Mouse (Mus musculus) urinary bladder, adult 2 months (tissue): ENCODE measurements around the gene Wfdc15a. TPM values are rescaled to one million over a fixed set of nuclear protein-coding genes. Genes with fewer than 3 reads are reported as not detected.

Experiments
- DNase-seq: peaks from one replicate; pipeline ENCODE4 v3.0.0; 2022; ENCODE audit warnings: low spot score
- polyA plus RNA-seq: library from polyadenylated mRNA; depleted of rRNA; stranded (reverse); fragments of >200 nt; gene quantifications from 2 replicates; pipeline ENCODE4 v1.2.3, GENCODE M21; 2012; rRNA removed

Gene Wfdc15a
- polyA plus RNA-seq, 1 experiment = not detected

DNA sequence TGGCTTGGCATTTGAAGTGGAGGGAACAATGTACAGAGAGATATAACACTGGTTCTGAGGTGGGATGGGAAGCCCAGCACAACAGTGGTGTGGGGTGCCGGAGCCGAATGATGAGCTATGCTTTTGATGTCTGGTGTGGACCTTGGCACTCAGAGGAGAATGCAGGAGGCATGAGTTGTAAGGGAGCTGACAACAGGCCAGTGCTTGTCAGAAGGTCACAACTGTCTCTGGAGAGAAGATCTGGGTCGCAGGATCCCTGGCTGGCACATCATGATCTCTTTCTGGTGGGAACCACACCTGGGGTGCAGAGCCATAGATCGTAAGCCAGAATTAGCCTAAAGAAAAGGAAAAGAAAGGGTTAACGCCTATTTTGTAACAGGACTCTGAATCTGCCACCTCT is 22.1 kb downstream of the Wfdc15a start:
- no peak for DNase-seq

DNA sequence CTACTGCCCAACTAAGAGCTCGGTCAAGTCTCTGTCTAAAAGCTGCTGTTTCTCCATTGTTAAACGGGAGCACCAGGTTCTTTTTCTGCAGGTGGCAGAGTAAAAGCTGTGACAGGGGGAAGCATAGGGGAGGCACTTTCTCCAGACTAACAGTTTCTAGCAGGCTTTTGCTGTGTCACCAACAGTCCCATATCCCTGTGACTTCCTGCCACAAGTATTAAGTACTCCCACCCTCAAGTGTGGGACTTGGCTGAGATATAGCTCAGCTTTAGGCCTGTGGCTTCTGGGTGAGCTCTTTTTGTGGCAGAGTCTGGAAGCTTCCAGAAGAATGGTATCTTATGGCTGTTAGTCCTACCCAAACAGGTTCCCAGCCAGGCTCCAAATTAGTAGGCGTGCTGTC is 24.1 kb downstream of the Wfdc15a start:
- no peak for DNase-seq

DNA sequence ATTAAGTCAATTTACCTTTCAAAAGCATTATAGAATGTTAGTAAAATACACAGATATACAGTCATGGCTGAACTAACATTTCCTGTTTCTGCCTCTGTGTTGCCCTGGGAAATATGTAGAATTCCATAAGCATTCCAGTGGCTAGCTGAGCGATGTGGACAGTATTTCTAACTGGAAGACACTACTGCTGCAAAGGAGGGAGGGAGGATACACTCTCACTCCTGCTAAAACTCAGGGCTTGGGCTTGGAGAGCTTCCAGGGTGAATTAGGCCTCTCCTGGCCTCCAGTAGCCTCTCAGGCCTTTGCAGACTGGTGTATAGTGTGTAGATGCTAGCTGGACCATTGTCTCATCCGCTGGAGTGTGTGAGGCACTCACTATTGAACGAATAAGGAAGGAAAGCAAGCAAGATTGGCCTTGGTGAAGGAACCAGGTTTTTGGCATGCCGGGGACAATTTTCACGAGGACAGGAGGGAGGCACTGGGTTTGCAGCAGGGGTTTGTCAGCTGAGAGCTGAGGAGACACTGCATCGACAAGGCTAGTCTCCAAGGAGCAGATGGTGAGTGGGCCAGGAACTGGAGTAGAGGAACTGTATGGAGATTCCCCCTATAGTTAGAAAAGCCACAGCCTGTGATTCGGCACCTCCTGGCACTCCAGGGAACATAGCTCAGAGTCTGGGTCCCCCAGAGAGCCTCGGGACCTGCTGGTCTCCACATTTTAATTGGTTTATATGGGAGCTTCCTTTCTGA is 25.1 kb downstream of the Wfdc15a start:
- no peak for DNase-seq

DNA sequence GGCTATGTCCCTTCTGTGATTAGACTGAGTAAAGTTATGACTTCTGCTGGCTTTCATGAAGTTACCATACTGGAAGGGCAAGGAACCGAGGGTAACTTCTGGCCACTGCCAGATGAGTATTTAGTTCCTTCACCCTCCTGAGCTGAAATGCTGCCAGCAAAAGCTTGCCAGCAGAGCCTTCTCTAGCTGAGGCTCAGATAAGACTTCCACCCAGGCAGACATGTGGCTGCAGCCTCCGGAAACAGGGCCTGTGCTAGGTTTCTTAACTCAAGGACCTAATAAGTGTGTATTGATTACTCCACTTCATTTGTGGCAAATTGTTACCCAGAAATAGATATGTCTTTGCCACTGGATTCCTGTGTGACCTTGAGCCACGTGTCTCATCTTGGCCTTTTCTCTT is 26.5 kb downstream of the Wfdc15a start:
- DNase-seq = no peak

DNA sequence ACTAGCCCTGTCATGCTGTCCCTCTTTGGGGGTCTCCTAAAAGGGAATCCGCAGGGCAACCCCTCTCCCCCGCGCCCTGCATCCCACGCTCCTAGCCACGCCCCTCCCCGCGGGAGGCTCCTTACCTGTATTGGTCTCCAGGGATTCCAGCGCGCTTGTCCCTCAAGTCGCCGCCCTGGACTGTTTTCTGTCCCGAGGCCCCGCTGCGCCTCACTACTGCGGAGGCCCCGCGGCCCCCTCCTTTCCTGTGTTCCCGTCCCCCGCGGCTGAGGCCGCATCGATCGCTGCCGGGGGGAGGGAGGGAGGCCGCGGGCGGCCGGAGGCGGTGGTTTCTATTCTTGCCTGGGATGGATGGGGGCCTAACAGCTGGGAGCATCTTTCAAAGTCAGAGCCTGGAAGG is 29.0 kb downstream of the Wfdc15a start, which contains the start of gene Kcns1:
Gene Kcns1 (minus strand): TSS at position 212 of the 400 bp plus-strand sequence.
- DNase-seq = no peak

DNA sequence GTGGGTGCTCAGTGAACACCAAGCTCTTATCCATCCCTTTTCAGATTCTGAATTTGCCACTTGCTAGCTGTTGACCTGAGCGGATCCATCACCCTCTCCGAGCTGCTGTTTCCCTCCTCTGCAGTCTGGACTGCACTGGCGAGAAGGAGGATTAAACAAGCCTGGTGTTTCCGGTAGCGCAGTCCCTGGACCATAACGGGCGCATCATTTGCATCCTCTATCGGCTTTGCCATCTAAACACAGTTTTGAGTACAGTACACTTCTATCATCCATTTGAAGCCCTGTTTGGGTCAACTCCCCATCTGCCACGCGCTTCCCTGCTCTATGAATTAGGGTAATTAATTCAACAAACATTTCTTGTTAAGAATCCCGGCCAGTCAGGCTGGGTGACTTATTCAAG is 29.6 kb downstream of the Wfdc15a start:
- no peak for DNase-seq

DNA sequence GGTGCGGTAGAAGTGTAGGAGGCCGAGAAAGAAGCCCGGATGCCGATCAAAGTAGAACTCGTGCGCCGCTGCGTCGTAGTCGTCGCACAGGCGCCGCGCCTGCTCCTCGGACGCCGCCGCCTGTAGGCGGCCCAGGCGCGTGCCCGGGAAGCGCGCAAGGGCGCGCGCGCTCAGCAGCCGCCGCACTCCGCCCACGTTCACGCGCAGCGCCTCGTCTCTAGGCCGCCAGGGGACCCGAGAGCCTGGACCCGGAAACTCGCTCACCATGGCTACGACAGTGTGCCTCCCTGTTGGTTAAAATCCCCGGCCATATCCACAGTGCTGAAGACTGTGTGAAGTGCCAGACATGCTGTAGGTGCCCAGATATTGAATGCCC is 31.4 kb downstream of the Wfdc15a start:
- no peak for DNase-seq

DNA sequence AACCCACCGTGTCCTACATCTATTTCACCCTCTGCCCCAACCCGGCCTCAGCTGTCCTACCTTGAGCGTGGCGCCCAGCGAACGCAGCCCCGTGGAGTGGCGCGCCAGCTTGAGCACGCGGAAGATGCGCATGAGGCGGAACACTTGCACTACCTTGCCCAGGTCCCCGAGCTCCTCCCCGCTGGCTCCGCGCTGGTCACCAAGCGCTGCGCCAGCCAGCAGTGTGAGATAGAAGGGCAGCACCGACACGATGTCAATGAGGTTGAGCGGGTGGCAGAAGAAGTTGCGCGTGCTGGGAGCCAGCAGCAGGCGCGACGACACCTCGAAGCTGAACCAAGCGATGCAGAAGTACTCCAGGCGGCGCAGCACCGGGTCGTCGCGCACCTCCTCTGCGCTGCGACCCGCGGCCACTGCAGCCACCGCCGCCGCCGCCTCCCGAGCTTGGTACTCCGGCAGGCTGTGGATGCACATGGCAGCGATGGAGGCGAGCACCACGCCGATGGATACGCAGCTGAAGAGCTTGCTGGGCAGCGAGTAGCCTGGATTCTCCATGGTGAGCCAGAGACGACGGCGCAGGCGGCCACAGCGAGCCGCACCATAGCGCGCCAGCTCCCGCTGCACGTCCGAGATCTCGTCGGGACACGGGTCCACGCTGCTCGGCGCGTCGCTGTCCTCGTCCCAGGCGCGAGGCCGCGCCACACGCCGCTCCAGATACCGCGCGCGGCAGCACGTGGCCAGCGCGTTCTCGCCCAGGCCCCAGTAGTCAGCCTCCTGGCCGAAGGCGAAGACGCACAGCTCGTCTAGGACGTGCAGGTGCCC is 32.0 kb downstream of the Wfdc15a start:
- no peak for DNase-seq

DNA sequence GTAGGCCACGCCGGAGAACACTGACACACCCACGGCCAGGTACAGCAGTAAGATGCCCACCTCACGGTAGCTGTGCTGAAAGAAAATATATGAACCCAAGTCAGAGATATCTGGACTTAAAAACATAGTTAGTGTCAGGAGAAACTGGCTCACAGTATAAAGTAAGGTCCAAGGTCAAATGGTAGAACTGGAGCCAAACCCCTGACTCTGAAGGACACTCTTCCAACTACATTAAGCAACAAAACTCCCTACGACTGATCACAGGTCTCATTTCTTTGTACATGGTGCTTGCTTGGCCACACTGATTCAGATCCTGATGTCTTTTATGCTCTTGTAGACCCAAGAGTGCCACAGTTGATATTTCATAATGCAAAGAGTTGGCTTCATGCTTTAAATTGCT is 35.0 kb downstream of the Wfdc15a start:
- DNase-seq = no peak

DNA sequence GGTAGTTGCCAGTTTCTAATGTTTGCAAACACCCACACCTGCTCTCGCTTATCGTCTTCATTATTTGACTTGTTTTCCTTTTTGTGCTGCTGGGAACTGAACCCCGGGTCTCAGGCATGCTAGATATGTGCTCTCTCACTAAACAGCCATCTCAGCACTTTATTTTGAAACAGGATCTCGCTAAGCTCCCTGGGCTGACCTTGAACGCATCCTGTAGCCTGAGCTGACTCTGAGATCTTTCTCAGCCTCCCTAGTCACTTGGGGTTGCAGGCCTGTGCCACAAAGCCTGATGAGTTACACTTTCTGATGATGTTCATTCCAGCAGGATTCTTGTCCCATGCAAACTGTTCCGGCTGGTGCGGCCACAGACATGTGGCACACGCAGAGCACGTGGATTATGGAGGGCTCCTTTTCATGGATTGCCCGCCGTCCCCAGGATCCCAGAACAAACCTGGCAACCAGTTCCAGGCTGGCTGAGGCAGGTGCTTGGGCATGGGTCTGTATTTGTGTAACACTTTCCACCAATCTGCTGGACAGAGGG is 38.3 kb downstream of the Wfdc15a start:
- no peak for DNase-seq

DNA sequence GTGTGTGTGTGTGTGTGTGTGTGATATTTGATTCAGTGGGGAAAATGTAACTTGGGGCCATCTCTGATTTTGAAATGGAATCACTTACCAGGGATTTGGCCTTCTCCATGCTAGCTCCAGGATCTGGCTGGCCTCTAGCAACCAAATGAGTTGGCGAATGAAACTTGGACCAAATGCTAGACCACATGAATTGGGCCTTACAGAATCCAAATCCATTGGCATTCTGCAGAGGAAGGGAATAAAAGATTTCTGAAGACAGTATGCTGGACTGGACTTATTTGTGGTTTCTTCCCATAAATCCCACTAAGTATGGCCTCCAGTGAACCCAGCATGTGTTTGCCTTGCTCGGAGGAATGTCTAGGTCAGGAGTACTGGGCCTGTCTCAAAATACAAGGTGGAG is 41.1 kb downstream of the Wfdc15a start:
- no peak for DNase-seq

DNA sequence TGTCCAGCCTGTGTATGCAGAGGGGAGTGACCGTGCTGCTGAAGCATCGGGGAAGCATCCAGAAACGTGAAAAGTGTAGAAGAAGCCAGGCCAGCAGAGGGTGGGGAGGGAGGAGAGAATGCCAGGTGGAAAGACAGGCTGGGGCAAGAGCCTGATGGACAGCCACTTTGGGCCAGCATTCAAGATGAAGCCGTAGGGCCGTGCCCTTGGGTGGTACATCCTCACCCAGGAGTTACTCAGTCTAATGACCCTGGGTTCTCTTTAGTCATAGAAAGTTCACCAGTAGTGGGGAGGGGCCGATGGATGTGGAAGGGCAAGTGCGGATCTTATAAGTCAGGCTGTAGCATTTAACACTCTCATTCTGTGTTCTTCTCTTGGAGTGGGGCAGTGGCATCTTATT is 43.8 kb downstream of the Wfdc15a start:
- no peak for DNase-seq

DNA sequence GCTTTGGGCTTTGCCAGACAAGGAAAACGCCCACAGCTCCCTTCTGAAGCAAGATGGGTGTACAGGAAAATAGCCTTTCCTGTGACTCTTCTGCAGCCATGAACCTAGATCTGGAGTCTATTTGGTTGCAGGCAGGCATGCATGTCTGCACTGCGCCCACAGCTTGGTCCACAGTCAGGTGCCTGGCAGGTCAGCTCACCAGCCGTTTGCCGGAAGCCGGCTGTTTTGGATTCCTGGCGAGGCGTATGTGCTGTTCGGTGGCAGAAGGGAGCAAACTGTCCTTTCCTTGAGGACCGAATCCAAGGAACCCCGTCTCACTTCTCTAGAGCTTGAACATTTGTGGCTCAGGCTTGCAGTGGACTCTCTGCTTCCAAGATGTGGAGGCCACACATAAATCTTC is 45.9 kb downstream of the Wfdc15a start:
- DNase-seq = no peak

DNA sequence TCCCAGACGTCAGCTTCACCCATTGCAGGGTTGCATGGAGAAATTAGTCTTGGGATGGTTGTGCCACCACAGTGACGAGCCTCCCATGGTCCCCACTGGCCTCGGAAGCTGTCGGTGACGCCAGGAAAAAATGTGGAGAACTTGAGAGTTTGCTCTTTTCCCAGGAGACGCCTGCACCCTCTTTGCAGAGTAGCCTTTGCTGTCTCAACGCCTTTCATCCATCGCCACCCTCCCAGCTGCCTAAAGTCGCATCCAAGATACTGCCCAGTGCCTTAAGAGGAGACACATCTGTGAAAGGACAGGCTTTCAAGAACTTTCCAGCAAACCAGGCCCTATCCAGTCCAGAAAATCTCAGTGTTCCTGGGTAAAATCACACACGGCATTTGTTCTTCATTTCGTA is 47.6 kb downstream of the Wfdc15a start:
- DNase-seq = no peak

DNA sequence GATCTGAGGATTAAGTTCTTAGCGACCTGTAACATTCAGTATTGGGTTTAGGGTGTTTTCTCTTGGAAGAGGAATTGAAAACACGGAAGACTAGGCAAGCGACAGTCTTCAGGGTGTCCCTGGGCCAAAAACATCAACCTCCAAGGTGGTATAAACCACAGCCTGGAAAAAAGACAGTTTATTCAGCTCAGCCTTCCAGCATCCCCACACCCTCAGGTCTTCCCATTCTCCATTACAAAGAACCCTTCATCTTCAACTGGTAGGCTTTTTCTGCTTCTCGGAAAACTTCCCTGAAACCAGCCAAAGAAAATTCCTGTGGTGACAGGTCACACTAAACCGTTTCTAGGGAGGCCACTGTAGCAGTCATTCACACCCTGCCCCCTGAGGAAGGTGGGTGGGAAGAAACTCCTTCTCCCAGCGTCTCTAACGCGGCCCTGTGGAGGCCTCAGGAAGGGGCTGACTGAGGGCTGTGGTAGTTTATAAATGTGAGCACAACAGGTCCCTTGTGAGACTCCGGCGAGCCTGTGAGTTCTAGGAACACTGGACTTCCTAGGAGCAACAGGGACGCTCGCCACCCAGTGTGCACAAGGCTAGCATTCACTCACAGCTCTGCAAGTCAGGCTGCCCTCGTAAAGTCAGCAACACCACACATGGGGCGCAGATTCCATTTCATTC is 49.7 kb downstream of the Wfdc15a start:
- DNase-seq = no peak

Other genes starting within 250 kb of the Wfdc15a start
- 134 and 158 TPM in 2 replicates for gene Ywhab, start 205.2 kb downstream of the Wfdc15a start, polyA plus RNA-seq
- gene Pabpc1l, start 174.7 kb downstream of the Wfdc15a start, polyA plus RNA-seq = 0.95 and 1.6 TPM in 2 replicates
- 18.3 and 20.9 TPM in 2 replicates for gene Stk4, start 129.8 kb downstream of the Wfdc15a start, polyA plus RNA-seq
- gene Tomm34, start 129.0 kb downstream of the Wfdc15a start, polyA plus RNA-seq = 38.6 and 48.0 TPM in 2 replicates
- 0.03 TPM in 1 of 2 replicates, not detected in the other for gene Kcns1, start 29.0 kb downstream of the Wfdc15a start, polyA plus RNA-seq
- 0.03 TPM in 1 of 2 replicates, not detected in the other for gene Wfdc5, start 17.4 kb downstream of the Wfdc15a start, polyA plus RNA-seq
- 0.10 and 0.11 TPM in 2 replicates for gene Wfdc12, start 9.5 kb downstream of the Wfdc15a start, polyA plus RNA-seq
- 90.6 and 114 TPM in 2 replicates for gene Wfdc15b, start 21.5 kb upstream of the Wfdc15a start, polyA plus RNA-seq
- gene Svs2, start 38.3 kb upstream of the Wfdc15a start, polyA plus RNA-seq = not detected in 2 replicates
- gene Svs3b, start 56.5 kb upstream of the Wfdc15a start, polyA plus RNA-seq = not detected in 2 replicates
- gene Svs4, start 78.3 kb upstream of the Wfdc15a start, polyA plus RNA-seq = not detected in 2 replicates
- gene Svs3a, start 89.1 kb upstream of the Wfdc15a start, polyA plus RNA-seq = not detected in 2 replicates
- gene Svs6, start 116.6 kb upstream of the Wfdc15a start, polyA plus RNA-seq = not detected in 2 replicates
- gene Svs5, start 132.6 kb upstream of the Wfdc15a start, polyA plus RNA-seq = 0.11 TPM in 1 of 2 replicates, not detected in the other
- 28.3 and 42.1 TPM in 2 replicates for gene Slpi, start 189.0 kb upstream of the Wfdc15a start, polyA plus RNA-seq
- 0.01 TPM in 1 of 2 replicates, not detected in the other for gene Rbpjl, start 203.0 kb upstream of the Wfdc15a start, polyA plus RNA-seq
- 3.1 and 3.4 TPM in 2 replicates for gene Matn4, start 205.0 kb upstream of the Wfdc15a start, polyA plus RNA-seq
- gene Sdc4, start 243.8 kb upstream of the Wfdc15a start, polyA plus RNA-seq = 150 and 162 TPM in 2 replicates